Mouse (Mus musculus) heart, embryonic 11.5 days (tissue): ENCODE data around the gene 1600012H06Rik. TPM values are rescaled to one million over a fixed set of nuclear protein-coding genes. Genes with fewer than 3 reads are reported as not detected.
A peak's percentile ranks its signal among the peaks of the same experiment; 100 is the strongest.
"Not testable (repeated sequence)": the region's sequence is repeated elsewhere in the genome, so short reads cannot be mapped to it uniquely, and the experiment has no call there.

ENCODE experiments used
- ATAC-seq: fragments of 200-750 bp; cut with Nextera tagmentation; replicated peaks from 2 replicates; pipeline ENCODE4 v1.8.0; 2017; ENCODE audit warnings: moderate library complexity; ENCODE audit not compliant: insufficient number of reproducible peaks, low FRiP score, low TSS enrichment
- H3K27ac ChIP-seq: fragments of 300-500 bp; sonication (generic); 2 replicates; pipeline ENCODE4 v1.5.1; 2014; ENCODE audit warnings: mild to moderate bottlenecking, low read depth, low read length
- H3K27me3 ChIP-seq: fragments of 300-500 bp; sonication (generic); 2 replicates; pipeline ENCODE4 v1.6.1; 2014; ENCODE audit warnings: mild to moderate bottlenecking, low read length, mixed read lengths; ENCODE audit not compliant: control insufficient read depth, insufficient read depth
- H3K36me3 ChIP-seq: fragments of 300-500 bp; sonication (generic); 2 replicates; pipeline ENCODE4 v1.6.1; 2014; ENCODE audit warnings: mild to moderate bottlenecking, low read length, moderate library complexity, mixed read lengths; ENCODE audit not compliant: control insufficient read depth, insufficient read depth
- H3K4me1 ChIP-seq: fragments of 300-500 bp; sonication (generic); 2 replicates; pipeline ENCODE4 v1.6.1; 2014; ENCODE audit warnings: low read length; ENCODE audit not compliant: control insufficient read depth, insufficient read depth
- H3K4me2 ChIP-seq: fragments of 300-500 bp; sonication (generic); 2 replicates; pipeline ENCODE4 v1.6.1; 2014; ENCODE audit warnings: mild to moderate bottlenecking, moderate library complexity
- H3K4me3 ChIP-seq: fragments of 300-500 bp; sonication (generic); 2 replicates; pipeline ENCODE4 v1.5.1; 2014; ENCODE audit warnings: low read depth, low read length
- H3K9ac ChIP-seq: fragments of 300-500 bp; sonication (generic); 2 replicates; pipeline ENCODE4 v1.6.1; 2014; ENCODE audit warnings: mild to moderate bottlenecking, low read depth, low read length, moderate library complexity
- H3K9me3 ChIP-seq: fragments of 300-500 bp; sonication (generic); replicated peaks from 2 replicates; pipeline ENCODE4 v1.6.1; 2016; ENCODE audit warnings: low read length; ENCODE audit not compliant: control insufficient read depth
- WGBS: fragments of 180-500 bp; shearing (Covaris S2); extraction: QIAGEN DNeasy Blood & Tissue Kit; methylation state at CpG from one replicate; pipeline ENCODE4 v1.1.7; 2014; ENCODE audit not compliant: insufficient replicate concordance; 5-methylcytosine and 5-hydroxymethylcytosine counted together
- polyA plus RNA-seq: library from polyadenylated mRNA; unstranded; fragments of >200 nt; fragmentation: Nextera tagmentation; extraction: Ambion mirVana; gene quantifications from 2 replicates; pipeline ENCODE4 v1.2.1, GENCODE M21; 2014

1600012H06Rik gene
- polyA plus RNA-seq, 1 experiment from 2014 or later, result 33.2 TPM

DNA sequence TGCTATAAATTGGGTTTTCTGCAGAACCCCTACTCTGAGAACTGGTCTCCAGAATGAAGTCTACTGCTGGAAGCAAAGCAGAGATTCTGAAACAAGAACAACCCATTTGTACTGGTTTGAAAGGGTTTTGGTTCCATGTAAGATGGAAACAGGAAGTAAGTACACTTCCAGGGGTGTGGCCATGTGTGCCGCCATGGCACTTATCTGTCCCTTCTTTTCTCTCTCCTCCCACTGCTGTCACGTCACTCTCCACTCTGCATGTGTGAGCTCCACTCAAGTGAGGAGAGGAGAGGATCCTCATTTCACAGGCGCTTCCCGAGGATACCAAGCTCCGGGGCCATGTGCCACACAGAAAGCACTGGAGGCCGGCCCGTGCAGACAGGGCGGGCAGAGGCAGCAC, 10.5 kb downstream of the 1600012H06Rik start:
- Histone ChIP-seq H3K9me3 (no peaks in the 10 kb centered on the region), H3K4me2 (no peak overlapping the region), H3K36me3 (peaks cover 19% of the 10 kb centered on the region), H3K4me1 (no peaks in the 10 kb centered on the region), H3K4me3 (no peak overlapping the region), H3K27ac (no peak overlapping the region), H3K27me3 (no peaks in the 10 kb centered on the region), H3K9ac (no peak overlapping the region)
- no peak for ATAC-seq
- WGBS, result 79% methylated on average over 8 of the region's 8 CpGs

DNA sequence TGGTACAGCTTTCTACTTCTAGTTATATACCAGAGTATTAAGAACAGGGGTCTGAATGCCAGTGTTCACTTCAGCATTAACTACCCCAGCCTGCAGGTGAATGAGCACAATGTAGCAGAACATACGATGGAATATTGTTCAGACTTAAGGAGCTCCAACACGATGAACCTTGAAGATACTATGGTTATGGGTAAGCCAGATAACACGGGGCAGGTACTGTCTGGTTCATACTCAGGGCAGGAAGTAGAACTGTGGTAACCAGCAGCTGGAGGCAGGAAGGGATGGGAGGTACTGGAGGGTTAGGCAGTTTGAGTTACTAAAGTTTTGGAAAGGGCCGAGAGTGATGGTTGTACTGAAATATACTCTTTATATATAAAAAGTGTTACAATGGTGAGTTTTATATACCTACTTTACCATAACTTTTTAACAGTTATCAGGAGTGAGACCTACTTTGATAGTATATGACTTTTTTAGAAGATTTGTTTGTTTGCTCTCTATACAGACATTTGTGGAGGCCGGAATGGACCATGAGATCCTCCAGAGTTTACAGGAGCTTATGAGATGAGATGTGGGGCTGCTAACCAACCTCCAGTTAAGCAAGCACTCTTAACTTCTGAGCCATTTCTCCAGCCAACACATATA, 15.8 kb downstream of the 1600012H06Rik start:
- H3K36me3 ChIP-seq, result peaks cover 3% of the 10 kb centered on the region; the same call in 1 of the 2 replicates
- H3K4me3 ChIP-seq, result no peak overlapping the region
- H3K9ac ChIP-seq, result no peak overlapping the region
- no peaks in the 10 kb centered on the region for H3K27me3 ChIP-seq
- no peak overlapping the region for H3K4me2 ChIP-seq
- H3K27ac ChIP-seq, result no peak overlapping the region
- ATAC-seq, result no peak
- WGBS, result 85% methylated on average over 5 of the region's 5 CpGs
- H3K9me3 ChIP-seq, result no peaks in the 10 kb centered on the region
- peaks cover 6% of the 10 kb centered on the region for H3K4me1 ChIP-seq

DNA sequence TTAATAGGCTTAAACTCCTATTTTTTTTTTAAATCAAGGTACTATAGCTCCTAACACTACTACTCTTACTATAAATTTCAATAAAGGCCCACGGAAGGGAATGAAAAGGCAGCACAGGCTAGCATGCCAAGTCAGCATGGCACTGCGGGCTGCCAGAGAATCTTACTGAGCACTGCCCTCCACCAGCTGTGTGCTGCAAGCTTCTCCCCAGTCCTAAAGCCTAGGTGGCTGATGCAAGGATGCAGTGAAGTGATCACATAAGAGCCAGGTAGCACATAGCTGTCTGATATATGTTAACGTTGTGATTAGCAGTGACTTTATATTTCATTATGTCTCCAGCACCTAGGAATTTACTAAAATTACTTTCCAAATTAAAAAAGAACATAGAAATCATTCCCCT, 17.0 kb downstream of the 1600012H06Rik start:
- 41% methylated on average over 3 of the region's 3 CpGs for WGBS
- Histone ChIP-seq H3K36me3 (no peaks in the 10 kb centered on the region), H3K4me1 (peaks cover 6% of the 10 kb centered on the region), H3K9me3 (no peaks in the 10 kb centered on the region), H3K4me2 (peak overlapping the region; percentile 64), H3K9ac (peak overlapping the region; percentile 48; the same call in 1 of the 2 replicates), H3K27ac (no peak overlapping the region), H3K27me3 (no peaks in the 10 kb centered on the region), H3K4me3 (peak overlapping the region; percentile 28)
- no peak for ATAC-seq

DNA sequence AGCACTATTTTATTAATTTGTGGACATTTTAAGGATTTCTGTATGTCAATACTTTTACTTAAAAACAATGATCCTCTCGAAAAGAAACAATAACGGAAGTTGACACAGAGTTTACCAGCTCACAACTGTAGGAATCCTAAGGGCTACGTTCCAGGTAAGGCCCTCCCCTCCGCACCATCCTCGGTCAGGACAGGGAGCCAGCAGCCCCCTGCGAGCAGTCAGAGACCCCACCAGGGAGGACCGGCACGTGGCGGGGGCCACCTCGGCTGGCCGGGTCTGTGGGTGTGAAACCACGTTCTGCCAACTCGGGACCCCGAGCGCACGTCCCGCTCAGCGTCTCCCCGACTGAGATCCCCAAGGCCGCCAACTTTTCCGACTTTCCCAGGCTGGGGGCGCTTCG, 17.5 kb downstream of the 1600012H06Rik start:
- H3K9ac ChIP-seq, result peak overlapping the region; percentile 81
- no peaks in the 10 kb centered on the region for H3K9me3 ChIP-seq
- H3K4me1 ChIP-seq, result peaks cover 6% of the 10 kb centered on the region
- no peaks in the 10 kb centered on the region for H3K36me3 ChIP-seq
- peak overlapping the region; percentile 74 for H3K4me2 ChIP-seq
- H3K27ac ChIP-seq, result no peak overlapping the region
- peak overlapping the region; percentile 72 for H3K4me3 ChIP-seq
- WGBS, result under 1% methylated on average over 19 of the region's 23 CpGs
- H3K27me3 ChIP-seq, result no peaks in the 10 kb centered on the region
- ATAC-seq, result peak; percentile 4; the same call in 1 of the 2 replicates

DNA sequence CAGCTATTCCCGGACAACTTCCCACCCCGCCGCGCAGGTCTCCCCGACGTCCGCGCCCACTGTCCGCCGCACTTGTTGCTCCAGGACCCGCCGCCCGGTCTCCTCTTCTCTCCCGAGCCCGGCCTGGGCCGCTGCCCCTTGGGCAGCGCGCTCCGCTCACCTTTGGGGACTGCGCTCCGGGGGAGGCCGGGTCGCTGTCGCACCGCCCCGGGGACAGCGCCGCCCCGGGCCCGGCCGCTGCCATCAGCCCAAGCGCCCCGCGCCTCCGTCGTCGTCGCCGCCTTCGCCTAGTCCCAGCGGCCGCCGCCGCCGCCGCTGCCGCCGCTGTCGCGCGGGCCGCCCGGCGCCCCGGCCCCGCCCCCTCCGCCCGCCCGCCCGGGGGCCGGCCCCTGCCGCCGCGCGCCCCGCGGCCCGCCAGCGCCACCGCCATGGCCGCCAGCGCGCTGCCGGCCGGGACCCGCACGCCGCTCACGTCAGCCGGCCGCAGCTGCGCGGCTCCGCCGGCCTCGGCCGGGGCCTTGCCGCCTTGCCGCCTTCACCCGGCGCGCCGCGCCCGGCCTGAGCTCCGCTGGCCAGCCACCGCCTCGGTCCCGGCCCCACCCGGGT, 18.1 kb downstream of the 1600012H06Rik start, which contains the start of gene Phf10:
Phf10 (minus strand) TSS at position 323 of the 606 bp plus-strand sequence.
- not testable (repeated sequence) for H3K27me3 ChIP-seq, H3K4me1 ChIP-seq, H3K36me3 ChIP-seq, H3K9me3 ChIP-seq
- under 1% methylated on average over 38 of the region's 100 CpGs for WGBS
- Histone ChIP-seq H3K27ac (peak within 1 kb of the TSS; percentile 46; the same call in 1 of the 2 replicates), H3K4me2 (peak within 1 kb of the TSS; percentile 74), H3K9ac (peak within 1 kb of the TSS; percentile 81), H3K4me3 (peak within 1 kb of the TSS; percentile 72)
- peak; percentile 84 for ATAC-seq

DNA sequence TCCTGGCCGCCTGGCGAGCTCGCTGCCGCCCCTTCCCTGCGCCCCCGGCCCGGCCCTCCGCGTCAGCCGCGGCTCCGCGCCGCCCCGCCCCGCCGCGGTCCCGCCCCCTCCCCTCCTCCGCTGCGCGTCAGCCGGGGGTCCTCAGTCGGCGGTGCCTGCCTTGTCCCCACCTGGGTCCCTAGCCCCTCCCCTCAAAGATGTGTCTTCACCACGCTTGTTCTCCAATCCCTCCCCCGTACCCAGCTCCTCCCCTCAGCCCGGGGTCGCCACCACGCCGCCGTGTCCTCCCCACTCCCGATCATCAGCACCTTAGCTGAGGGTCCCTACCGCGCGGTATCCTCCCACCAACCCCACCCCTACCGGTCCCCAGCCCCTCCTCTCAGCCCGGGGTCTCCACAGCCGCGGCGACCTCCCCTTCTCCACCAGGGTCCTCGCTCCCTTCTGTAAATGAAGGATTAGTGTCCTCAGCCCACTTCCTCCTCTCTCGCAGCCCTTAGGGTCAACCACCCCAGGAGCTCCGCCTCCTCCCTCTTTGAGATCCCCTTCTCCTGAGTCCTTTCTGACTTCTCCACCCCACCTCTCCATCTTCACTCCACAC, 18.7 kb downstream of the 1600012H06Rik start:
- H3K4me2 ChIP-seq, H3K36me3 ChIP-seq, H3K9me3 ChIP-seq, H3K4me1 ChIP-seq, H3K9ac ChIP-seq, H3K27ac ChIP-seq, H3K4me3 ChIP-seq, H3K27me3 ChIP-seq: not testable (repeated sequence)
- peak; percentile 88 for ATAC-seq
- WGBS, result no CpG with 5 or more reads among the region's 44 CpGs

DNA sequence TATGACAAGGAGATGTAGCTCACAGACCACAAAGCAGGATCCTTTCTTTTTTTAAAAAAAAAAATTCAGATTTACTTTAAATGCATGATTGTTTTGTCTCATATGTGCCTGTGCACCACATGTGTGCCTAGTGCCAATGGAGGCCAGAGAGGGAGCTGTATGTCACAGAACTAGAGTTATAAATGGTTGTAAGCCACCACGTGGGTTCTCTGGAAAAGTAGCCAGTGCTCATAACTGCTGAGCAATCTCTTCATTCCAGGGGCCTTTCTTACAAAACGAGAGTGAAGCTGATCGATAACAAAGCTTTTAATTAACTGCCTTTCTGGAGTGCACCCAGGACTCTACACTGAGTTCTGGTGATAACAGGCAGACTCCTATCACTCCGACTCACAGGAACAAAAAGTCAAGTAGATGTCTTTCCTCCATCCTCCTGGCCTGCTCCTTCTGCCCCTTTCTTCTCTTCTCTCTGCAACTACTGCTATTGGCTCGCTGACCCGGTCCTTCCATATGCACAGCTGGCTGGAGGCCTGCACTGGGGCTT, 25.5 kb downstream of the 1600012H06Rik start:
- not testable (repeated sequence) for ATAC-seq

DNA sequence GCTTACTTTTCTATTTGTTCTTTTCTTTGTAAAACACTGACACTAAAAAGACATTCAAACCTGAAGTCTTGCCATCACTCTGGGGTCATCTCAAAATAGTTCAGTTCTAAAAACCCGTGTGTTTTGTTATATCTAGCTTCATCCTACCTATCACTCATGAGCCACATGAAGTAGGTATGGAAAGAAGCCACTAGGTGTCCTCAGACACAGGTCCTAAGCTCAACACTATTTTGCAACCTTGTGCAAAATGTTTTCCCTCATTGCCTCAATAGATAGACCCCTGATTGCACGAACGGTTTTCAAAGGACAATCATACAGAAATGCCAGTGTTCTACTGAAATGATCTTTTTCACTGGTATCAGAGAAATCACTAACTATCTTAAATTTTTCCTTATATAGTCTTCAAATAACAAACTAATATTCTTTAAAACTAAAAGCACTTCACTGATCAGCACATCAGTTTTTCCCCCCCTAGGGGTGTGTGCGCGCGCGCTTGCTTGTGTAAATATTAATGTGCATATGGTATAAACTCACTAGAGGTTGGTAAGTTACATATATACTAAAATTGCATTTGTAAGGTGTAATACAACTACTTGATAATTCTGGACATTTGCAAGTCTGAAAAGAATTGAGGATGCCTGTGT, 34.9 kb downstream of the 1600012H06Rik start:
- not testable (repeated sequence) for H3K36me3 ChIP-seq, H3K9ac ChIP-seq, H3K9me3 ChIP-seq, H3K4me3 ChIP-seq, H3K4me1 ChIP-seq, H3K27me3 ChIP-seq, H3K4me2 ChIP-seq, H3K27ac ChIP-seq
- 6% methylated on average over 4 of the region's 7 CpGs for WGBS
- ATAC-seq, result peak; percentile 2; the same call in 1 of the 2 replicates

More for the DNA sequence above, 25.5 kb downstream of the 1600012H06Rik start:
- no CpG with 5 or more reads among the region's 6 CpGs for WGBS
- H3K4me3 ChIP-seq, H3K4me1 ChIP-seq, H3K4me2 ChIP-seq, H3K36me3 ChIP-seq, H3K27ac ChIP-seq, H3K9me3 ChIP-seq, H3K27me3 ChIP-seq, H3K9ac ChIP-seq: not testable (repeated sequence)
